In the genomic region with DNA sequence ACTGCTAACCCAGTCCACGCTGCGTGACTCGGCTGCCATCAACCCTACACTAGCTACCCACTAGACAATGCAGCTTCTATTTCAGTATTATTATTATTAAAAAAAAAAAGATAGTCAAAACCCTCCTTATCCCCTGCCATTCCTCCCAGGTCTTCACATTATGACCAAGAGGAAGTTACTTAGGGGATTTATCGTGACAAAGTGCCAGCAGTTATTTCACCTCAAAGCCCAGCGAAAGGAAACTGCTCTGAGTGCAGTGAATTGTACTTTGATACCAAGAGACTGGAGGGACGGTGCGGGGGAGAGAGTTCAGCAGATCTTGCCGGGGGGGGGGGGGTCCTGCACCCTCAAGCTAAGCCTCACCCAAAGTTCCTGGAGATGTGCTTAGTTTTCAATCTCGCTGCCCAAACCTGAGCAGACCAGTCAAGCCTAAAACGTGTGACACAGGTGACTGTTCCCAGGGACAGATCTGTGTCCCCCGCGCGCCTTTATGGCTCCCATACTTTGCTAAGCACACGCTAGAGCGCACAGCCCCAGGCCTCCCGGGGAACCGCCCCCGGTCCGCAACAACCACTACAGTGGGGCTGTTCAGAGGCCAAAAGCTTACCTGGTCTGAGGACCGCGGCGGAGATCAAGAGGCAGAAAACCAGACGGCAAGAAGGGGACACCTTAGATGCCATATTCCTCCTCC, we compare ENCODE assay signal across 7 mouse cellular contexts. TPM values are rescaled to one million over a fixed set of nuclear protein-coding genes. Genes with fewer than 3 reads are reported as not detected.
DNase-seq lines count a peak whose midpoint lies in the region; ATAC-seq and TF ChIP-seq lines count a peak whose summit lies in the region.

No protein-coding gene starts in this region.

- no peaks in the 10 kb centered on the region for H3K36me3 ChIP-seq in forebrain, embryonic 11.5 days (ENCODE audit: control insufficient read depth, insufficient read depth, low read length)
- H3K36me3 ChIP-seq in intestine, embryonic 16.5 days (ENCODE audit: control insufficient read depth, insufficient read depth, low read length): no peaks in the 10 kb centered on the region
- no peaks in the 10 kb centered on the region for H3K36me3 ChIP-seq in lung, postnatal 0 days (ENCODE audit: insufficient read depth, low read length)

- H3K4me1 ChIP-seq in forebrain, embryonic 11.5 days (replicated peaks; ENCODE audit: control insufficient read depth, insufficient read depth, low read length): peaks cover 5% of the 10 kb centered on the region; the same call in 1 of the 2 replicates
- peaks cover 10% of the 10 kb centered on the region for H3K4me1 ChIP-seq in intestine, embryonic 16.5 days (ENCODE audit: control insufficient read depth, insufficient read depth, low read length)
- H3K4me1 ChIP-seq in lung, postnatal 0 days (ENCODE audit: insufficient read depth, low read depth, low read length): no peaks in the 10 kb centered on the region

- peak; percentile 12 to 19 for DNase-seq in left cerebral cortex, postnatal 25 days (ENCODE audit: low spot score in 2 of 2)
- no peak for DNase-seq in left cerebral cortex, adult 8-10 months (ENCODE audit: low spot score in 2 of 2)
- DNase-seq in T-cell, adult 2 months (ENCODE audit: low spot score): peak; percentile 7
- DNase-seq in forebrain, embryonic 11.5 days (ENCODE audit: low spot score): peak; percentile 69
- peak; percentile 51 for DNase-seq in lung, postnatal 0 days (ENCODE audit: low spot score)
- DNase-seq in spleen, postnatal 4 days (ENCODE audit: low spot score in 2 of 2): peak; percentile 13 to 64

- TF ChIP-seq EP300 in lung, postnatal 0 days (IDR thresholded peaks at IDR 0.05): no peak

- no peaks in the 10 kb centered on the region for H3K9me3 ChIP-seq in forebrain, embryonic 11.5 days (ENCODE audit: control insufficient read depth, low read length)
- no peaks in the 10 kb centered on the region for H3K9me3 ChIP-seq in intestine, embryonic 16.5 days (ENCODE audit: control insufficient read depth, low read length)
- no peaks in the 10 kb centered on the region for H3K9me3 ChIP-seq in lung, postnatal 0 days (ENCODE audit: low read length)

- H3K27me3 ChIP-seq in forebrain, embryonic 11.5 days (ENCODE audit: control insufficient read depth, insufficient read depth, low read length): peaks cover 10% of the 10 kb centered on the region
- H3K27me3 ChIP-seq in intestine, embryonic 16.5 days (replicated peaks; ENCODE audit: control insufficient read depth, insufficient read depth, low read length): no peaks in the 10 kb centered on the region
- no peaks in the 10 kb centered on the region for H3K27me3 ChIP-seq in lung, postnatal 0 days (replicated peaks; ENCODE audit: insufficient read depth, low read length)

- H3K9ac ChIP-seq in forebrain, embryonic 11.5 days (ENCODE audit: low read length): peak overlapping the region; percentile 51
- H3K9ac ChIP-seq in intestine, embryonic 16.5 days (ENCODE audit: low read depth, low read length): peak overlapping the region; percentile 72
- H3K9ac ChIP-seq in lung, postnatal 0 days (replicated peaks; ENCODE audit: low read depth): peak overlapping the region; percentile 48

- peak overlapping the region; percentile 44 for H3K4me3 ChIP-seq in forebrain, embryonic 11.5 days (ENCODE audit: low read depth, low read length)
- peak overlapping the region; percentile 75 for H3K4me3 ChIP-seq in intestine, embryonic 16.5 days (ENCODE audit: low read length)
- peak overlapping the region; percentile 77 for H3K4me3 ChIP-seq in lung, postnatal 0 days (ENCODE audit: low read depth, low read length)

- peak overlapping the region; percentile 48 for H3K4me2 ChIP-seq in forebrain, embryonic 11.5 days (ENCODE audit: low read depth, low read length, severe bottlenecking)
- H3K4me2 ChIP-seq in intestine, embryonic 16.5 days (ENCODE audit: low read depth, low read length): peak overlapping the region; percentile 90
- H3K4me2 ChIP-seq in lung, postnatal 0 days (replicated peaks; ENCODE audit: low read depth, low read length): peak overlapping the region; percentile 81

- intact Hi-C loops in left cerebral cortex, postnatal 25 days (cut with DNase I): loop anchor here (1.0 to 5.0 kb wide), 3 partner anchors 141 to 1610 kb away; no protein-coding TSS in a partner anchor

- ATAC-seq in forebrain, embryonic 11.5 days (replicated peaks; ENCODE audit: low FRiP score): peak; percentile 1; the same call in 1 of the 2 replicates
- peak; percentile 39 for ATAC-seq in intestine, embryonic 16.5 days
- ATAC-seq in lung, postnatal 0 days: no peak

- TF ChIP-seq CTCF in lung, postnatal 0 days (IDR thresholded peaks at IDR 0.05): no peak

- WGBS in forebrain, embryonic 11.5 days: under 1% methylated on average over 23 of the region's 23 CpGs
- 1% methylated on average over 23 of the region's 23 CpGs for WGBS in intestine, embryonic 16.5 days
- 1% methylated on average over 23 of the region's 23 CpGs for WGBS in lung, postnatal 0 days

- H3K27ac ChIP-seq in forebrain, embryonic 11.5 days (ENCODE audit: low read depth, low read length): no peak overlapping the region
- H3K27ac ChIP-seq in intestine, embryonic 16.5 days (ENCODE audit: low read length): peak overlapping the region; percentile 59; the same call in 1 of the 2 replicates
- H3K27ac ChIP-seq in lung, postnatal 0 days (ENCODE audit: low read length): peak overlapping the region; percentile 44

RNA-seq across cellular contexts. Expression of a gene that starts 1.9 kb away (rescaled TPM):
- total RNA-seq in left cerebral cortex, postnatal 25 days (2021): 100 to 1,000 TPM; 163 to 183 TPM
- 100 to 1,000 TPM; 181 to 202 (median 186) TPM for total RNA-seq in left cerebral cortex, adult 8-10 months (2022)
- 52.5 and 66.3 TPM in 2 replicates for polyA plus RNA-seq in forebrain, embryonic 11.5 days (2014; fragmentation: Nextera tagmentation; extraction: Ambion mirVana)
- 13.7 and 16.8 TPM in 2 replicates for polyA plus RNA-seq in intestine, embryonic 16.5 days (2015; fragmentation: Nextera tagmentation; extraction: Ambion mirVana)
- polyA plus RNA-seq in lung, postnatal 0 days (2015; fragmentation: Nextera tagmentation; extraction: Ambion mirVana): 68.9 and 79.4 TPM in 2 replicates

Comparison
In these comparisons a context has a peak if more than half of its experiments do, and no peak if none do; other contexts are left out.
1. DNase-seq: peak in left cerebral cortex, postnatal 25 days (2 of 2), T-cell, adult 2 months (single experiment), forebrain, embryonic 11.5 days (single experiment), lung, postnatal 0 days (single experiment) and spleen, postnatal 4 days (2 of 2); none in left cerebral cortex, adult 8-10 months (0 of 2).
2. Peak in every context shown above with its lines, with median percentiles within 50 percentile points of each other: H3K4me2 ChIP-seq, H3K4me3 ChIP-seq and H3K9ac ChIP-seq.